Mouse (Mus musculus): ENCODE measurements around the gene Abr. TPM values are rescaled to one million over a fixed set of nuclear protein-coding genes. Genes with fewer than 3 reads are reported as not detected.

Abr gene
- polyA plus RNA-seq (2012; rRNA removed; ENCODE audit: low replicate concordance): 27.4 and 31.7 TPM in 2 replicates

DNA sequence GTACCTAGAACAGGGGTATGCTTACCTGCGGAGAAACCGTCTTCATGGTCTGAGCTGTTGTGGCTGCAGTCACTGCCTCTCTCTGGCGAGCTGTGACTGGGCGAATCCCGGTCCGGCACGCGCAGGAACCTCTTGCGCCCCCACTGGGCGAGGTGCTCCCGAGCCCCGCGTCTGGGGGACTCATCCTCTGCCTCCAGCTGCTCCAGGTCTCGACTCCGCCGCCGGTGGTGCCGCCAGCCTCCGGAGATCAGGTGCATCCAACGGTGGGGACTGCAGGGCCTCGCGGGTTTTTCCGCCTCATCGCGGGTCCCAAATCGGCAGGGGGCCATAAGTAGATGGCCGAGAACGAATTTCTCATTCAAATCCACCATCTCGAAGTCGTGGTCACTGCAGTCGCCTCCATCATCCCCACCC, at the start of gene Abr:
TSS of gene Abr (minus strand) at position 163 of the 414 bp plus-strand sequence.

DNA sequence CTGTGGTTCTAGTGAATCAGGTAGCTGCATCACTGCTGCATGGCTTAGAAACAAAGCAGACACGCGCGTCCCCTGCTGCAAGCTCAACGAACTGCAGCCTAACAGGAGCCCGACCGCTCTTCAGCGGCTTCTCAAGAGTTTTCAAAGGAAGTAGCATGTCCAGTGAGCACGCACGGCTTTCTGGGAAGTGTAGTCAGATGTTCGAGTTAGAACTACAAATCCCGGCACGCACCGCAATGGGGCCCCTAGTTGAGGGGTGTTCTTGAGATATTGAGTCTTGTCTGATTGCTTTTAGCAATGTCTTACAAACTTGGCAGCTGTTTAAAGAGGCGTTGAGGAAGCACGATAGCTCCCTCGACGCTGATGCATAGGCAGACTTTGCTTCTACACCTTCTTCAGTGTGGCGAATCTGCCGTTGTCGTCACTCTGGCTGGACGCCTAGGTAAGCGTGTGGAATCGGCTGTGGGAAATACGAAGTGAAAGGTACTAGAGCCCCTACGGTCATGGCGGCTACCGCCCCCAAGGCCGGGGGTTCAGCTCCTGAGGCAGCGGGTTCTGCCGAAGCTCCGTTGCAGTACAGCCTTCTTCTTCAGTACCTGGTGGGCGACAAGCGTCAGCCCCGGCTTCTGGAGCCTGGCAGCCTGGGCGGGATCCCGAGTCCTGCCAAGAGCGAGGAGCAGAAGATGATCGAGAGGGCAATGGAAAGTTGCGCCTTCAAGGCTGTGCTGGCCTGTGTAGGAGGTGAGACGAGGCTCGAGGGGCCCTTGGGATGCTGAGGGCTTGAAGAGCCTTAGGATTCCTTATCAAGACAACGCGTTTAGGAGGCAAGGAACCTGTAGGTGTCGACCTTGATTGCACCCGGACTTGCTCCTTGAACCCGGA, 215.2 kb downstream of the Abr start, which contains the start of gene Timm22:
TSS of gene Timm22 (plus strand) at position 251 of the 882 bp plus-strand sequence.

DNA sequence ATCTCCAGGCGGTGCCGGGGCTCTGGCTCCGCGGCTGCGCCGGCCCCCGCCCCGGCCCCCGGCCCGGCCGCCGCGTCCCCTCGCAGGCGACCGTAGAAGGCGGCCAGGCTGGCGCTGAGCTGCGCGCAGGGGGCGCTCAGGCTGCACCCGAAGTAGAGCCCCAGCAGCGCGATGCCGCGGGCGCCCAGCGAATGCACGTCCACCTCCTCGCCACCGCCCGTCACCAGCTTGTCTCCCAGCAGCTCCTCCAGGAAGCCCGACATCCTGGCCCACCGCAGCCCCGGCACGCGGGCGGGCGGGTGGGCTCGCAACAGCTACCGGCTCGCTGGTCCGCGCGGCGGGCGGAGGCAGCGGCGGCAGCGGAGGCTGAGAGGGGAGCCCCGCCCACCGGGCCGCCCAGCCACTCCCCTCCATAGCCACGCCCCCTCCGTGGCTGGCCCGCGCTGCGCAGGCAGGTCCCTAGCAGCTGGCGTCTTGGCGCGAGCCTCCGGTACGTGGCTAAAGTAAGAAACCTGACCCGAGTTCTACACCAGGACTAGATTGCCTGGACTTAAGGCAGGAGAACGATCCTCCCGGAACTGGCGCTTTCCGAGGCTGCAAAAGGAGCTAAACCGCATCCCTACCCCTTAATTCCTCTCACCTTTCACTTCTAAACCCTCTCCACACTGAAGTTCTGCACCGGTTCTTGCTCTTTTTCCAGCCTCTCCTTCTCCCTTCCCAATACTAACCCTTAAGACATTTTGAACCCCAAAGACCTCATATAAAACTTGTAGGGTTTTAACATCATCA, 223.1 kb downstream of the Abr start, which contains the start of gene Nxn:
TSS of gene Nxn (minus strand) at position 343 of the 789 bp plus-strand sequence.

Other genes with a start within 250 kb of the Abr start
- 21.6 and 24.9 TPM in 2 replicates for gene Nxn, start 223.2 kb downstream of the Abr start, polyA plus RNA-seq (2012; rRNA removed; ENCODE audit: low replicate concordance)
- gene Timm22, start 215.4 kb downstream of the Abr start, polyA plus RNA-seq (2012; rRNA removed; ENCODE audit: low replicate concordance): 6.8 and 12.5 TPM in 2 replicates
- gene Bhlha9, start 50.2 kb upstream of the Abr start, polyA plus RNA-seq (2012; rRNA removed; ENCODE audit: low replicate concordance): not detected in 2 replicates
- 38.7 and 44.2 TPM in 2 replicates for gene Trarg1, start 57.5 kb upstream of the Abr start, polyA plus RNA-seq (2012; rRNA removed; ENCODE audit: low replicate concordance)
- gene Gosr1, start 141.3 kb upstream of the Abr start, polyA plus RNA-seq (2012; rRNA removed; ENCODE audit: low replicate concordance): 15.2 and 23.7 TPM in 2 replicates
- 22.9 and 33.1 TPM in 2 replicates for gene Cpd, start 224.7 kb upstream of the Abr start, polyA plus RNA-seq (2012; rRNA removed; ENCODE audit: low replicate concordance)